Mouse (Mus musculus): ENCODE results near the gene Tmem245. TPM values are rescaled to one million over a fixed set of nuclear protein-coding genes. Genes with fewer than 3 reads are reported as not detected.

Tmem245 gene
- 14.2 and 14.9 TPM in 2 replicates for polyA plus RNA-seq (2016; fragmentation: Nextera tagmentation; extraction: Ambion mirVana)

GRCm38 (mm10) chr4:56946641-56947640 lies at the start of gene Tmem245:
Gene Tmem245, minus strand, starts transcription at chr4:56947437.
- H3K27me3 ChIP-seq (replicated peaks; ENCODE audit: low read depth, poor library complexity, severe bottlenecking): no peaks in the 10 kb centered on the region
- peak; percentile 95 for DNase-seq (ENCODE audit: low spot score)
- H3K27ac ChIP-seq (replicated peaks): peak within 1 kb of the TSS; percentile 95
- H3K36me3 ChIP-seq (replicated peaks): no peaks in the 10 kb centered on the region; the same call in 1 of the 2 replicates
- H3K4me3 ChIP-seq: peak within 1 kb of the TSS; percentile 93
- peaks cover 53% of the 10 kb centered on the region for H3K4me1 ChIP-seq
- H3K9me3 ChIP-seq: no peaks in the 10 kb centered on the region
- WGBS: under 1% methylated on average over 107 of the region's 107 CpGs

GRCm38 (mm10) chr4:56993331-56993730 lies 46.1 kb upstream of the Tmem245 start:
- no peak for DNase-seq (ENCODE audit: low spot score)
- WGBS: 86% methylated on average over 7 of the region's 7 CpGs
- H3K27ac ChIP-seq (replicated peaks): no peak overlapping the region
- no peaks in the 10 kb centered on the region for H3K36me3 ChIP-seq (replicated peaks)
- peaks cover 53% of the 10 kb centered on the region for H3K27me3 ChIP-seq (replicated peaks; ENCODE audit: low read depth, poor library complexity, severe bottlenecking)
- peaks cover 15% of the 10 kb centered on the region for H3K4me1 ChIP-seq
- no peak overlapping the region for H3K4me3 ChIP-seq
- peaks cover 8% of the 10 kb centered on the region; the same call in 1 of the 2 replicates for H3K9me3 ChIP-seq

GRCm38 (mm10) chr4:56991951-56992350 lies 44.7 kb upstream of the Tmem245 start:
- no peak overlapping the region for H3K4me3 ChIP-seq
- H3K36me3 ChIP-seq (replicated peaks): no peaks in the 10 kb centered on the region
- DNase-seq (ENCODE audit: low spot score): no peak
- H3K9me3 ChIP-seq: peaks cover 12% of the 10 kb centered on the region; the same call in 1 of the 2 replicates
- 82% methylated on average over 2 of the region's 2 CpGs for WGBS
- H3K4me1 ChIP-seq: peaks cover 14% of the 10 kb centered on the region
- H3K27me3 ChIP-seq (replicated peaks; ENCODE audit: low read depth, poor library complexity, severe bottlenecking): peaks cover 64% of the 10 kb centered on the region
- no peak overlapping the region for H3K27ac ChIP-seq (replicated peaks)

DNA sequence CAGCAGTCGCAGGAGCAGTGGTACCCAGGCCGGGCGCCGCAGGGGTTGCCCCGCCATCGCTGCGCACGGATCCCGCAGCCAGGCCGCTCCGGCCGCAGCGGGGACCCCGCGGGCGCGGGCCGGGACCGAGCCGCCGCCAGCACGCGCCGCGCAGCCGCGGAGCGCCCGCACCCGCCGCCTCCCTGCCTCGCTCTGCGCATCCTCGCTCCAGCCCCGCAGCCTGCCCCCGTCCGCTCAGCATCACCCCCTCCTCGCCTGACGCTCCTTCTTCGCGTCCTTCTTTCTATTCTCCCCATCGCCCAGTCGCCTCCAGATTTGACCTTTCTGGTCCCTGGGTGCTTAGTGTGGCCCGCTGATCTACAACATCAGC lies 43.0 kb upstream of the Tmem245 start, which contains the start of gene Frrs1l:
TSS of gene Frrs1l (minus strand) at position 177 of the 370 bp plus-strand sequence.
- Histone ChIP-seq H3K9me3 (0 out of 2 replicates have a peak, but pooled peaks cover 9% of the 10 kb centered on the region), H3K4me1 (peaks cover 14% of the 10 kb centered on the region), H3K27me3 (replicated peaks; ENCODE audit: low read depth, poor library complexity, severe bottlenecking) (peaks cover 68% of the 10 kb centered on the region), H3K27ac (replicated peaks) (peak within 1 kb of the TSS; percentile 79), H3K4me3 (peak within 1 kb of the TSS; percentile 75), H3K36me3 (replicated peaks) (no peaks in the 10 kb centered on the region)
- 0% methylated on average over 44 of the region's 44 CpGs for WGBS
- DNase-seq (ENCODE audit: low spot score): no peak

- 1% methylated on average over 45 of the region's 45 CpGs for WGBS
These were observed 42.4 kb upstream of the Tmem245 start for GRCm38 (mm10) chr4:56989431-56990214.

GRCm38 (mm10) chr4:56965586-56966179 lies 18.4 kb upstream of the Tmem245 start:
- WGBS: 82% methylated on average over 7 of the region's 7 CpGs

More at GRCm38 (mm10) chr4:56989431-56990214, 42.4 kb upstream of the Tmem245 start:
- peaks cover 14% of the 10 kb centered on the region for H3K4me1 ChIP-seq
- peak overlapping the region; percentile 75 for H3K4me3 ChIP-seq
- DNase-seq (ENCODE audit: low spot score): peak; percentile 53
- H3K9me3 ChIP-seq: 0 out of 2 replicates have a peak, but pooled peaks cover 9% of the 10 kb centered on the region
- H3K36me3 ChIP-seq (replicated peaks): no peaks in the 10 kb centered on the region
- H3K27me3 ChIP-seq (replicated peaks; ENCODE audit: low read depth, poor library complexity, severe bottlenecking): peaks cover 68% of the 10 kb centered on the region
- H3K27ac ChIP-seq (replicated peaks): peak overlapping the region; percentile 79

GRCm38 (mm10) chr4:56963687-56964086 lies 16.4 kb upstream of the Tmem245 start:
- no peak overlapping the region for H3K4me3 ChIP-seq
- 88% methylated on average over 6 of the region's 6 CpGs for WGBS
- no peaks in the 10 kb centered on the region for H3K4me1 ChIP-seq

More at GRCm38 (mm10) chr4:56965586-56966179, 18.4 kb upstream of the Tmem245 start:
- Histone ChIP-seq H3K4me1 (peaks cover 5% of the 10 kb centered on the region; the same call in 1 of the 2 replicates), H3K9me3 (no peaks in the 10 kb centered on the region), H3K4me3 (no peak overlapping the region), H3K27me3 (replicated peaks; ENCODE audit: low read depth, poor library complexity, severe bottlenecking) (no peaks in the 10 kb centered on the region), H3K27ac (replicated peaks) (no peak overlapping the region), H3K36me3 (replicated peaks) (no peaks in the 10 kb centered on the region)
- no peak for DNase-seq (ENCODE audit: low spot score)

GRCm38 (mm10) chr4:56961320-56961925 lies 14.2 kb upstream of the Tmem245 start:
- Histone ChIP-seq H3K4me1 (no peaks in the 10 kb centered on the region; the same call in 1 of the 2 replicates), H3K9me3 (no peaks in the 10 kb centered on the region), H3K27ac (replicated peaks) (no peak overlapping the region), H3K27me3 (replicated peaks; ENCODE audit: low read depth, poor library complexity, severe bottlenecking) (no peaks in the 10 kb centered on the region), H3K36me3 (replicated peaks) (no peaks in the 10 kb centered on the region), H3K4me3 (no peak overlapping the region)
- no peak for DNase-seq (ENCODE audit: low spot score)
- WGBS: 88% methylated on average over 12 of the region's 12 CpGs

More at GRCm38 (mm10) chr4:56963687-56964086, 16.4 kb upstream of the Tmem245 start:
- no peak overlapping the region for H3K27ac ChIP-seq (replicated peaks)
- H3K36me3 ChIP-seq (replicated peaks): no peaks in the 10 kb centered on the region
- no peaks in the 10 kb centered on the region for H3K9me3 ChIP-seq
- DNase-seq (ENCODE audit: low spot score): no peak
- no peaks in the 10 kb centered on the region for H3K27me3 ChIP-seq (replicated peaks; ENCODE audit: low read depth, poor library complexity, severe bottlenecking)

GRCm38 (mm10) chr4:56957518-56957917 lies 10.3 kb upstream of the Tmem245 start:
- H3K27ac ChIP-seq (replicated peaks): no peak overlapping the region
- 61% methylated on average over 9 of the region's 9 CpGs for WGBS

DNA sequence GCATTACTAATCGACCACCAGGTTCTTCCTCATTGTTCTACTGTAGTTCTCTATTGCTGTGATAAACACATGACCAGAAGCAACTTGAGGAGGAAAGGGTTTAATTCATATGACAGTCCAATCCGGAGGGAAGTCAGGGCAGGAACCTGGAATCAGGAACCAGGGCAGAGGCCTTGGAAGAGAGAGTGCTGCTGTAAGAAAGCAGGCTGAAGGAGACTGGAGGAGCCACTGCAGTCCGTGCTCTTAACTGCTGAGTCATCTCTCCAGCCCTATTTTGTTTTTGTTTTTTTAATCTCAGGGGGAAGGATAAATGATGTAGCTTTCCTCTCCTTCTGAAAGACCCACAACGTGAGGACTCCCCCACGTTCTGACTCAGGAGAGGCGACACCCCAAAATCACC lies 6.0 kb upstream of the Tmem245 start:
- H3K4me1 ChIP-seq: peaks cover 6% of the 10 kb centered on the region
- H3K4me3 ChIP-seq: no peak overlapping the region
- no peaks in the 10 kb centered on the region for H3K27me3 ChIP-seq (replicated peaks; ENCODE audit: low read depth, poor library complexity, severe bottlenecking)
- H3K9me3 ChIP-seq: no peaks in the 10 kb centered on the region
- 66% methylated on average over 6 of the region's 6 CpGs for WGBS
- no peaks in the 10 kb centered on the region for H3K36me3 ChIP-seq (replicated peaks)
- no peak for DNase-seq (ENCODE audit: low spot score)
- H3K27ac ChIP-seq (replicated peaks): no peak overlapping the region

More at GRCm38 (mm10) chr4:56957518-56957917, 10.3 kb upstream of the Tmem245 start:
- H3K9me3 ChIP-seq: no peaks in the 10 kb centered on the region
- no peaks in the 10 kb centered on the region; the same call in 1 of the 2 replicates for H3K4me1 ChIP-seq
- no peak overlapping the region for H3K4me3 ChIP-seq
- no peak for DNase-seq (ENCODE audit: low spot score)
- no peaks in the 10 kb centered on the region for H3K36me3 ChIP-seq (replicated peaks)
- H3K27me3 ChIP-seq (replicated peaks; ENCODE audit: low read depth, poor library complexity, severe bottlenecking): no peaks in the 10 kb centered on the region

DNA sequence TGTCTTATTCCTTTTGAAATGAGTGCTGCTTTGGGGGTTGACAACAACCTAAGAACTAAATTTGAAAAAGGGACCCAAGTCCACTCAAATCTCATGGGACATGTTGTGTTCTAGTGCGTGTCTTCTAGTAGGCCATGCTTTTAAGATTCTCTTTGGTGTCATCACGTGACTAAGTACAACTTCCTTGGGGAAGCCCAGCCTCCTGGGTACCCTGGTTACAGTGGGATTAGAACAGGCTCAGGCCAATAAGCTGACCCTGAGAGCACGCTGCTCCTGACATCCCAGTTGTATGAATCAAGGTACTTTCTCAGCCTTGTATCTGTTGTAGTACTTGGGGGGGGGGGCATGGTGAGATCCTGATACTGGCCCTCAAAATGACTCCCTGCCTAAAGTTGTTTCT lies 4.5 kb upstream of the Tmem245 start:
- Histone ChIP-seq H3K27ac (replicated peaks) (no peak overlapping the region), H3K27me3 (replicated peaks; ENCODE audit: low read depth, poor library complexity, severe bottlenecking) (no peaks in the 10 kb centered on the region), H3K36me3 (replicated peaks) (no peaks in the 10 kb centered on the region), H3K4me3 (no peak overlapping the region), H3K4me1 (peaks cover 13% of the 10 kb centered on the region), H3K9me3 (no peaks in the 10 kb centered on the region)
- WGBS: 85% methylated on average over 3 of the region's 3 CpGs
- DNase-seq (ENCODE audit: low spot score): no peak
